Mouse (Mus musculus) heart, embryonic 14.5 days (tissue): ENCODE data around the gene Rab37. TPM values are rescaled to one million over a fixed set of nuclear protein-coding genes. Genes with fewer than 3 reads are reported as not detected.

Experiments used
- ATAC-seq: fragments of 200-750 bp; cut with Nextera tagmentation; 2 replicates; pipeline ENCODE4 v1.8.0; 2017; ENCODE audit warnings: low read depth, moderate TSS enrichment; ENCODE audit not compliant: insufficient number of reproducible peaks, insufficient read depth, low FRiP score
- H3K27ac ChIP-seq, 2 experiments: fragments of 200-500 bp in 1 of 2; fragments of 300-500 bp in 1 of 2; sonication (generic) in 1 of 2; replicated peaks in 1 of 2; 2 replicates each; pipeline ENCODE4 v1.5.1; 2012 to 2014; ENCODE audit warnings: low read depth in 2 of 2, low read length in 2 of 2, control low read depth in 1 of 2, mild to moderate bottlenecking in 1 of 2, mixed read lengths in 1 of 2; ENCODE audit not compliant: control insufficient read depth in 1 of 2, insufficient read depth in 1 of 2
- H3K27me3 ChIP-seq: fragments of 300-500 bp; sonication (generic); 2 replicates; pipeline ENCODE4 v1.6.1; 2014; ENCODE audit warnings: mild to moderate bottlenecking, low read length, control low read depth; ENCODE audit not compliant: control insufficient read depth, insufficient read depth
- H3K36me3 ChIP-seq: fragments of 300-500 bp; sonication (generic); 2 replicates; pipeline ENCODE4 v1.6.1; 2014; ENCODE audit warnings: mild to moderate bottlenecking, control low read depth, low read length, mixed read lengths; ENCODE audit not compliant: control insufficient read depth, insufficient read depth
- H3K4me1 ChIP-seq, 2 experiments: fragments of 200-500 bp in 1 of 2; fragments of 300-500 bp in 1 of 2; sonication (generic) in 1 of 2; 2 replicates each; pipeline ENCODE4 v1.6.1; 2012 to 2014; ENCODE audit warnings: low read length in 2 of 2, control low read depth in 1 of 2, mixed read lengths in 1 of 2; ENCODE audit not compliant: control insufficient read depth in 2 of 2, insufficient read depth in 2 of 2
- H3K4me2 ChIP-seq: fragments of 300-500 bp; sonication (generic); 2 replicates; pipeline ENCODE4 v1.6.1; 2014; ENCODE audit warnings: mild to moderate bottlenecking, low read length
- H3K4me3 ChIP-seq, 2 experiments: fragments of 200-500 bp in 1 of 2; fragments of 300-500 bp in 1 of 2; sonication (generic) in 1 of 2; 2 replicates each; pipeline ENCODE4 v1.5.1; 2012 to 2014; ENCODE audit warnings: low read length in 2 of 2, mild to moderate bottlenecking in 2 of 2, control low read depth in 1 of 2, low read depth in 1 of 2, moderate library complexity in 1 of 2; ENCODE audit not compliant: control insufficient read depth in 1 of 2, insufficient read depth in 1 of 2
- H3K9ac ChIP-seq: fragments of 300-500 bp; sonication (generic); 2 replicates; pipeline ENCODE4 v1.6.1; 2014; ENCODE audit warnings: mild to moderate bottlenecking, low read length
- H3K9me3 ChIP-seq: fragments of 300-500 bp; sonication (generic); 2 replicates; pipeline ENCODE4 v1.6.1; 2016; ENCODE audit warnings: low read length, control low read depth; ENCODE audit not compliant: control insufficient read depth
- WGBS: fragments of 180-500 bp; shearing (Covaris S2); extraction: QIAGEN DNeasy Blood & Tissue Kit; methylation state at CpG from one replicate; pipeline ENCODE4 v1.1.7; 2014; 5-methylcytosine and 5-hydroxymethylcytosine counted together
- polyA plus RNA-seq: library from polyadenylated mRNA; unstranded; fragments of >200 nt; fragmentation: Nextera tagmentation; extraction: Ambion mirVana; gene quantifications from 2 replicates; pipeline ENCODE4 v1.2.1, GENCODE M21; 2014

Rab37 gene
- polyA plus RNA-seq, 1 experiment from 2014 or later: 0.89 TPM

- ATAC-seq: no peak
- Histone ChIP-seq H3K4me2 (no peak overlapping the region), H3K27ac (no peak overlapping the region), H3K9me3 (peaks cover 3% of the 10 kb centered on the region; the same call in 1 of the 2 replicates), H3K4me3 (no peak overlapping the region), H3K9ac (no peak overlapping the region), H3K4me1 (no peaks in the 10 kb centered on the region), H3K27me3 (no peaks in the 10 kb centered on the region), H3K36me3 (no peaks in the 10 kb centered on the region)
- 49% methylated on average over 6 of the region's 6 CpGs for WGBS
Measured at GRCm38 (mm10) chr11:115101615-115102051, 10.4 kb downstream of the Rab37 start.

DNA sequence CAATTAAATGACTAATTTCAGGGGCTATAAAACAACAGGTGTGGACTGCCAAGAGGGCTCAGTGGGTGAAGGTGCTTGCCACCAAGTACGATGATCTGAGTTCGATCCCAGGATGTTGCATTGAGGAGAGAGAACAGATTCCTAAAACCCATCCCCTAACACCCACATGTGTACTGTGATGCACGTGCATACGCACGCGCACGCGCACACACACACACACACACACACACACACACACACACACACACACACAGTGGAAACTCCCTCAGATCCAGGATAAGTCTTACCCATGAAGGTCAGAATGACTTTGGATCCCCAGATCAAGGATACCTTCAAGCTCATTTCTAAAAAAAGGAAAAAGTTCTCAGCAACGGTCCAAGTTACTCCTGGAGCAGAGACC, 10.9 kb downstream of the Rab37 start:
- 93% methylated on average over 9 of the region's 9 CpGs for WGBS

GRCm38 (mm10) chr11:115103470-115104413, 12.5 kb downstream of the Rab37 start:
- Histone ChIP-seq H3K27ac (no peak overlapping the region), H3K9me3 (peaks cover 3% of the 10 kb centered on the region; the same call in 1 of the 2 replicates), H3K4me2 (no peak overlapping the region), H3K4me1 (no peaks in the 10 kb centered on the region), H3K27me3 (no peaks in the 10 kb centered on the region), H3K4me3 (no peak overlapping the region), H3K36me3 (no peaks in the 10 kb centered on the region), H3K9ac (no peak overlapping the region)
- 81% methylated on average over 25 of the region's 25 CpGs for WGBS
- ATAC-seq: no peak

More for the DNA sequence above, 10.9 kb downstream of the Rab37 start:
- Histone ChIP-seq H3K27ac (no peak overlapping the region), H3K4me2 (no peak overlapping the region), H3K9ac (no peak overlapping the region), H3K27me3 (no peaks in the 10 kb centered on the region), H3K4me3 (no peak overlapping the region), H3K9me3 (peaks cover 3% of the 10 kb centered on the region; the same call in 1 of the 2 replicates), H3K4me1 (no peaks in the 10 kb centered on the region), H3K36me3 (no peaks in the 10 kb centered on the region)
- ATAC-seq: no peak

GRCm38 (mm10) chr11:115104769-115105563, 13.7 kb downstream of the Rab37 start:
- Histone ChIP-seq H3K4me2 (no peak overlapping the region), H3K9ac (no peak overlapping the region), H3K9me3 (peaks cover 3% of the 10 kb centered on the region; the same call in 1 of the 2 replicates), H3K4me1 (no peaks in the 10 kb centered on the region), H3K36me3 (no peaks in the 10 kb centered on the region), H3K4me3 (no peak overlapping the region), H3K27me3 (no peaks in the 10 kb centered on the region), H3K27ac (no peak overlapping the region)
- WGBS: 70% methylated on average over 8 of the region's 8 CpGs
- no peak for ATAC-seq

DNA sequence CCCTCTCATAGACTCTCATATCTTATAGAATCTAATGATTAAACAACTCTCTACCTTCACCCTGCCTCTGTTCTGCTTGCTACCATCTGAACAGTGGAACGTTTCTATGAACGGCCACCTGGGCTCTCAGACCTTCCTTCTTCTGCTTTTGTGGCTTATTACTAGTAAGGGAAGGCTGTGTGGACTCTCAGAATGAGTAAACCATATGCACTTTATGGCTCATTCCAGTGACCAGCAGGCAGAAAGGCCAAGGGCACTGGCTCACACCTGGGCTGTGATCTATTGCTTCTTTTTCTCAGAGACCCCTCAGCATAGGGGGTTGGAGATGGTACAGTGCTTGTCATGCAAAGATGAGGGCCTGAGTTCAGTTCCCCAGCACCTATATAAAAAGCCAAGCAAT, 15.4 kb downstream of the Rab37 start:
- H3K27ac ChIP-seq: no peak overlapping the region
- H3K36me3 ChIP-seq: no peaks in the 10 kb centered on the region
- H3K27me3 ChIP-seq: no peaks in the 10 kb centered on the region
- ATAC-seq: no peak
- WGBS: 87% methylated on average over 2 of the region's 2 CpGs
- no peaks in the 10 kb centered on the region for H3K4me1 ChIP-seq
- H3K4me3 ChIP-seq: no peak overlapping the region
- H3K9me3 ChIP-seq: peaks cover 3% of the 10 kb centered on the region; the same call in 1 of the 2 replicates
- no peak overlapping the region for H3K9ac ChIP-seq
- H3K4me2 ChIP-seq: no peak overlapping the region

GRCm38 (mm10) chr11:115107403-115107916, 16.2 kb downstream of the Rab37 start:
- Histone ChIP-seq H3K36me3 (no peaks in the 10 kb centered on the region), H3K4me1 (no peaks in the 10 kb centered on the region), H3K9me3 (peaks cover 3% of the 10 kb centered on the region; the same call in 1 of the 2 replicates), H3K4me3 (no peak overlapping the region), H3K9ac (no peak overlapping the region), H3K4me2 (no peak overlapping the region), H3K27me3 (no peaks in the 10 kb centered on the region), H3K27ac (no peak overlapping the region)
- no peak for ATAC-seq
- 30% methylated on average over 4 of the region's 4 CpGs for WGBS

GRCm38 (mm10) chr11:115108176-115108575, 16.9 kb downstream of the Rab37 start:
- 83% methylated on average over 8 of the region's 8 CpGs for WGBS
- no peak for ATAC-seq
- peaks cover 3% of the 10 kb centered on the region; the same call in 1 of the 2 replicates for H3K9me3 ChIP-seq
- no peak overlapping the region for H3K27ac ChIP-seq
- H3K9ac ChIP-seq: no peak overlapping the region
- H3K27me3 ChIP-seq: no peaks in the 10 kb centered on the region
- H3K4me2 ChIP-seq: no peak overlapping the region
- no peak overlapping the region for H3K4me3 ChIP-seq
- H3K4me1 ChIP-seq: no peaks in the 10 kb centered on the region
- H3K36me3 ChIP-seq: no peaks in the 10 kb centered on the region
